In the genomic region with DNA sequence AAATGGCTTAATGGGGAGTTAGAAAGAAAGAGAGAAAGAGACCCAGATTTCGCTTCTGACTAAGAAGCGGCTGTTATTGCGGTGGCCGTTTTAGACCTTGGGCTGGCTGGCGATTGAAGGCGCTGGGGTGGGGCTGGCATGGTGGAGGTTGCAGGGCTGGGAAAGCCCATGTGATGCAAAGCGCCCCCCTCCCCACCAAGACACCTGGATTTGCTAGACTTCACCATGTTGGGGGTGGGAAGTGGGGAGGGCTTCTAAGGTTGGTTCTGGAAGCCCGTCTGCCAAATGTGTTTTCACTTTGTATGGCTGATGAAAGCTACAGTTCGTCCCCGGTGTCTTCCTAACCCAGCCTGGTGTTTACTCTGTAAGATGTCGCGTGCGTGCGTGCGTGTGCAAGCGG, we compare ENCODE assay signal across 8 mouse cellular contexts. TPM values are rescaled to one million over a fixed set of nuclear protein-coding genes. Genes with fewer than 3 reads are reported as not detected.
A peak's percentile ranks its signal among the peaks of the same experiment; 100 is the strongest.
DNase-seq lines count a peak whose midpoint lies in the region; ATAC-seq and TF ChIP-seq lines count a peak whose summit lies in the region.

No protein-coding gene starts in this region.

- no peaks in the 10 kb centered on the region for H3K9me3 ChIP-seq in hindbrain, embryonic 14.5 days (ENCODE audit: control insufficient read depth, low read length)
- H3K9me3 ChIP-seq in neural tube, embryonic 11.5 days (ENCODE audit: control insufficient read depth, low read length), result no peaks in the 10 kb centered on the region

- peaks cover 32% of the 10 kb centered on the region for H3K27me3 ChIP-seq in hindbrain, embryonic 14.5 days (ENCODE audit: control insufficient read depth, insufficient read depth, low read length)
- no peaks in the 10 kb centered on the region; the same call in 1 of the 2 replicates for H3K27me3 ChIP-seq in neural tube, embryonic 11.5 days (ENCODE audit: control insufficient read depth, insufficient read depth, low read length)

- H3K27ac ChIP-seq in layer of hippocampus, adult 2 months, result no peak overlapping the region
- H3K27ac ChIP-seq in hindbrain, embryonic 14.5 days, result no peak overlapping the region
- no peak overlapping the region for H3K27ac ChIP-seq in neural tube, embryonic 11.5 days (ENCODE audit: low read depth, low read length)

- H3K4me3 ChIP-seq in layer of hippocampus, adult 2 months, result peak overlapping the region; percentile 49
- peak overlapping the region; percentile 57 for H3K4me3 ChIP-seq in hindbrain, embryonic 14.5 days (replicated peaks; ENCODE audit: low read length)
- peak overlapping the region; percentile 70 for H3K4me3 ChIP-seq in neural tube, embryonic 11.5 days (ENCODE audit: low read depth, low read length)

- H3K36me3 ChIP-seq in hindbrain, embryonic 14.5 days (replicated peaks; ENCODE audit: control insufficient read depth, insufficient read depth), result no peaks in the 10 kb centered on the region
- H3K36me3 ChIP-seq in neural tube, embryonic 11.5 days (ENCODE audit: control insufficient read depth, insufficient read depth, low read length), result no peaks in the 10 kb centered on the region

- peak overlapping the region; percentile 61 for H3K9ac ChIP-seq in hindbrain, embryonic 14.5 days
- peak overlapping the region; percentile 56 for H3K9ac ChIP-seq in neural tube, embryonic 11.5 days (ENCODE audit: low read length)

- peak overlapping the region; percentile 64 for H3K4me2 ChIP-seq in hindbrain, embryonic 14.5 days (replicated peaks)
- peak overlapping the region; percentile 85 for H3K4me2 ChIP-seq in neural tube, embryonic 11.5 days (ENCODE audit: low read depth)

- WGBS in hindbrain, embryonic 14.5 days, result under 1% methylated on average over 16 of the region's 16 CpGs
- under 1% methylated on average over 15 of the region's 16 CpGs for WGBS in neural tube, embryonic 11.5 days

- ATAC-seq in hindbrain, embryonic 14.5 days (ENCODE audit: low FRiP score), result no peak
- no peak for ATAC-seq in neural tube, embryonic 11.5 days (ENCODE audit: insufficient read depth, low FRiP score, low TSS enrichment)

- no peak for DNase-seq in layer of hippocampus, adult 2 months (ENCODE audit: low spot score in 2 of 2)
- no peak for DNase-seq in layer of hippocampus, postnatal 36 days
- peak; percentile 48 for DNase-seq in embryo, embryonic 11 days
- DNase-seq in hindbrain, embryonic 14.5 days (ENCODE audit: low spot score), result no peak
- DNase-seq in neural tube, embryonic 11.5 days (ENCODE audit: low spot score), result peak; percentile 31
- no peak for DNase-seq in MN1 (ENCODE audit: low spot score)
- no peak for DNase-seq in gastrocnemius, postnatal 25 days
- DNase-seq in layer of hippocampus, adult 9-10 months (ENCODE audit: low spot score), result no peak

- no peaks in the 10 kb centered on the region for H3K4me1 ChIP-seq in hindbrain, embryonic 14.5 days (replicated peaks; ENCODE audit: control insufficient read depth, insufficient read depth, low read length)
- H3K4me1 ChIP-seq in neural tube, embryonic 11.5 days (ENCODE audit: control insufficient read depth, insufficient read depth, low read length), result peaks cover 12% of the 10 kb centered on the region

- TF ChIP-seq CTCF in layer of hippocampus, adult 2 months (conservative IDR thresholded peaks at IDR 0.05), result no peak

RNA-seq across cellular contexts. Expression of gene Tmem132c, which starts 1.6 kb away (rescaled TPM):
- 1 to 10 TPM; 3.7 to 3.8 TPM for total RNA-seq in layer of hippocampus, adult 2 months (2021)
- total RNA-seq in layer of hippocampus, postnatal 36 days (2021), result 1 to 10 TPM; 3.7 to 3.8 TPM
- 15.1 and 15.6 TPM in 2 replicates for polyA plus RNA-seq in hindbrain, embryonic 14.5 days (2014; fragmentation: Nextera tagmentation; extraction: Ambion mirVana)
- 24.6 and 25.2 TPM in 2 replicates for polyA plus RNA-seq in neural tube, embryonic 11.5 days (2014; fragmentation: Nextera tagmentation; extraction: Ambion mirVana)
- total RNA-seq in gastrocnemius, postnatal 25 days (2021), result under 1 TPM; 0.15 to 0.40 TPM

Comparison
In these comparisons a context has a peak if more than half of its experiments do, and no peak if none do; other contexts are left out.
1. DNase-seq: peak in embryo, embryonic 11 days (single experiment) and neural tube, embryonic 11.5 days (single experiment); none in layer of hippocampus, adult 2 months (0 of 2), layer of hippocampus, postnatal 36 days (0 of 2), hindbrain, embryonic 14.5 days (single experiment), MN1 (single experiment), gastrocnemius, postnatal 25 days (single experiment) and layer of hippocampus, adult 9-10 months (single experiment).
2. Peak in every context shown above with its lines, with median percentiles within 50 percentile points of each other: H3K4me3 ChIP-seq.